8 mouse cellular contexts compared by ENCODE assay signal in the genomic region with DNA sequence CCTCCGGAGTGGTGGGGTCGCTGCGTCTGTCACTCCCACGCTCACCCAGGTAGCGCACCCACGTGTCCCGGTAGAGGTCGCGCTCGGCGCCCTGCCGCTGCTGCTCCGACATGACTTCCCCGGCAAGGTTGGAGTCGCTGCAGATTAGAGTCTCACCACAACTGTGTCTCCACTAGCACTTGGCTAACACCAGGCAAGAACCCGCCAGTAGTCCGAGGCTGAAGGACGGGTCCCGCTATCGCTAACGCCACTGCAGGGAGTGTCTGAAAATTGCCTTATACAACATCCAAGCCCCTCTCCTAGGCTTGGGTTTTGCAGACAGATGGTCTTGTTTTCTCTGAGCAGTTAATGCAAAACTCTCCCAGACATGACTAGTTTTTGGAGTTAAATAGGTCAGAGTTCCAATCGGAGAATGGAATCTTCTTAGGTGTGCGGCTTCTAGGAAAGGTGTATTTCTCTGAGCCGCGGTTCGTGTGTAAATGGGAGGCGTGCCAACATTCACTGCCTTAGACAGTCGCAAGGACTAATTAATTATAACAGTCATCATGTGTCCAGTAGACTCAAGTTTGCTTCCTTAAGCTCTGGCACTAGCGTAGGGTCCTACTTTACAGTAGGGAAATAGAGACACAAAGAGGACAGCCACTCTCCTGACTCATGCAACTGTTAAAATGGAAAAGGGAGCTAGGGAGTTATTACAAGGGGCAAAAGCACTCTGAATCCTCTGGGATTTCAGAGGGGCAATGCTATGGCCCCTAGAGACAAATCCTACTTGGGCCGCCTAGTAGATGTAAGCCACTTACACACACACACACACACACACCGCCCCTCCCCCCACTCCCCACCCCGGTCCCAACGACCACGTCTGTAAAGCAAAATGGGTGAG. TPM values are rescaled to one million over a fixed set of nuclear protein-coding genes. Genes with fewer than 3 reads are reported as not detected.
A peak's percentile ranks its signal among the peaks of the same experiment; 100 is the strongest.
DNase-seq lines count a peak whose midpoint lies in the region; ATAC-seq lines count a peak whose summit lies in the region.

A gene (minus strand): TSS at position 275 of the 883 bp plus-strand sequence.

- H3K4me3 ChIP-seq in megakaryocyte, embryonic 14.5 days (replicated peaks), result peak within 1 kb of the TSS; percentile 94

- DNase-seq in ZHBTc4 (ENCODE audit: low read depth, low spot score), result peak; percentile 64
- DNase-seq in cerebellum, postnatal 10 days, result peak; percentile 74 to 77
- DNase-seq in gastrocnemius, postnatal 10 days, result peak; percentile 53
- DNase-seq in induced T-regulatory cell, adult 2 months (ENCODE audit: low read depth), result peak; percentile 74
- DNase-seq in left cerebral cortex, postnatal 14 days (ENCODE audit: low spot score in 2 of 2), result peak; percentile 60 to 63
- peak; percentile 39 to 53 for DNase-seq in right cerebral cortex, postnatal 36 days (ENCODE audit: low spot score in 2 of 2)

- H3K4me1 ChIP-seq in megakaryocyte, embryonic 14.5 days, result peaks cover 57% of the 10 kb centered on the region

- peaks cover 59% of the 10 kb centered on the region for H3K36me3 ChIP-seq in megakaryocyte, embryonic 14.5 days (replicated peaks; ENCODE audit: low read length)

- H3K27me3 ChIP-seq in megakaryocyte, embryonic 14.5 days (replicated peaks), result no peaks in the 10 kb centered on the region

- H3K9me3 ChIP-seq in megakaryocyte, embryonic 14.5 days, result peaks cover 19% of the 10 kb centered on the region

- ATAC-seq in monocyte, adult 5-6 weeks (replicated peaks; ENCODE audit: insufficient number of reproducible peaks, low FRiP score, low TSS enrichment, poor library complexity, severe bottlenecking), result no peak

- intact Hi-C loops in left cerebral cortex, postnatal 14 days (cut with DNase I), result loop anchor here (2.0 kb wide), 1 partner anchor 23 kb away; no protein-coding TSS in a partner anchor

RNA-seq across cellular contexts. Expression of the gene that starts here (rescaled TPM):
- 10 to 100 TPM; 25.7 to 34.8 TPM for total RNA-seq in gastrocnemius, postnatal 10 days (2021)
- total RNA-seq in left cerebral cortex, postnatal 14 days (2021), result 100 to 1,000 TPM; 103 to 106 TPM
- 5.1 and 10.8 TPM in 2 replicates for polyA plus RNA-seq in megakaryocyte, embryonic 14.5 days (2012; ENCODE audit: insufficient read depth, low replicate concordance)
- 1.4 TPM in 1 of 3 replicates, not detected in the others for total RNA-seq in monocyte, adult 5-6 weeks (2017)

Comparison
In these comparisons a context has a peak if more than half of its experiments do, and no peak if none do; other contexts are left out.
1. RNA of the gene that starts here (total RNA-seq): 103 to 106 TPM in left cerebral cortex, postnatal 14 days and 25.7 to 34.8 TPM in gastrocnemius, postnatal 10 days; 1.4 TPM in monocyte, adult 5-6 weeks; every median in the first group is over 10 times any median in the second.
2. Peak in every context shown above with its lines, with median percentiles within 50 percentile points of each other: DNase-seq.